Mouse (Mus musculus) MEL-GATA-1-ER (cell line): Measurements from ENCODE around the gene Zfp574.
A peak's percentile ranks its signal among the peaks of the same experiment; 100 is the strongest.
"Not testable (repeated sequence)": the region's sequence is repeated elsewhere in the genome, so short reads cannot be mapped to it uniquely, and the experiment has no call there.

Source experiments
- DNase-seq: peaks from one replicate; pipeline ENCODE4 v3.0.0-alpha.2; 2012; ENCODE audit warnings: low read depth; ENCODE audit errors: extremely low read depth

The Zfp574 gene

DNA sequence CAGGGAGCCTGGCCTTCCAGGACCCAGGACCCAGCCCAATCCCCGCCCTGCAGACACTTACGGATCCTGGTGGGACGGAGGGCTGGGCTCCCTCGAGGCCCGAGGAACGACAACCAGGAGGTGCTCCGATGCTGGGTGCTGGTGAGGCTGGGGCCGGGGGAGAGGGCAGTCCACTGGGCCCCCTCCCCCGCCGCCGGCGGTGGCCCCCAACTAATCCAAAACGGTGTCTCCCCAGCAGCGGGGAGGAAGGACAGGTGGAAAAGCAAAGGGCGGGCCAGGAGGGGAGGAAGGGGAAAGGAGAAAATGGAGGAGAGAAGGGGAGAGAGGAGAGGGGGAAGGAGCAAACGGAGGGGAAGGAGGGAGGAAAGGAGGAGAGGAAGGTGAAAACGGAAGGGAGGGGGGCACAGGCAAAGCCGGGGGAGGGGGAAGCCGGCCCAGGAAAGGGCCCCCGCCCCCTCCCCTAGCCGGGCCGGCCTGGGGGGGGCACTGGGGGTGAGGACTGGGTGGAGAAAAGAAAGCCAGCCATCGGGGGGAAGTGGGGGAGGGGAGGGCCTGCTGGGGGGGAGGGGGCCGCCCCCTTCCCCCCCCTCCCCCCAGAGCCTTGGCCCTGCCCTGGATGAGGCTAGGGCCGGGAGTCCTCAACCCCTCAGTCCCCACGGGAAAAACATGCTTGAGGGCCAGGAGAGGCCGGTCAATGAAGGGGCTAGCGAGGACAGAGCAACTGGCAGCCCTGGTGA, at the start of gene Zfp574, which contains the start of gene Grik5:
Gene Zfp574 (plus strand): TSS at position 589 of the 737 bp plus-strand sequence.
Gene Grik5 (minus strand): TSS at position 368 of the 737 bp plus-strand sequence.
- no peak for DNase-seq

DNA sequence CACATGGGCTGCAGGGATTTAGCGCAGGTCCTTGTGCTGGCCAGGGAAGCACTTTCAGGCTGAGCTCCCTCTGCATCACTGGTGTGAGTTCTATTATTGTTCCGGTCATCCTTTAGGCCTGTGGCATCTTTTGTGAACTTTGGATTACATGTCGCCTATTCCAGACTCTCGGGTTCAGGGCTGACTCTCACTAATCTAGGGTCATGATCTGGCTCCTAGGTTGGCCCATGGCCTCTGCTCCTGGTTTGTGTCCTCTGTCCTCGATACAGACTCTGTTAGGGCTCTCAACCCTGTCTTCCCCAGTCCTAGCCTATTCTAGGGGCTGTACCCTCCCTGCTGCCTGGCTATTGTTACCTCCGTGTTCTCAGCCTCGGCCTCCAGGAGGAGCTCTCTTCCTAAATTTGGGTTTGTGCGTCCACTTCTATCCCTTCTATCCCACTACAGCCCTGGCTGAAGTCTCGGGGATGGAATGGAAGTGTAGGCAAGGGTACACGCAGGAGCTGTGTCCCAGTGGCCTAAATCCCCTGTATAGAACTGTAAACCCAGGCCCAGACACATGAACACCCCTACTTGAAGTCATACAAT, 46.4 kb upstream of the Zfp574 start:
- DNase-seq: no peak

DNA sequence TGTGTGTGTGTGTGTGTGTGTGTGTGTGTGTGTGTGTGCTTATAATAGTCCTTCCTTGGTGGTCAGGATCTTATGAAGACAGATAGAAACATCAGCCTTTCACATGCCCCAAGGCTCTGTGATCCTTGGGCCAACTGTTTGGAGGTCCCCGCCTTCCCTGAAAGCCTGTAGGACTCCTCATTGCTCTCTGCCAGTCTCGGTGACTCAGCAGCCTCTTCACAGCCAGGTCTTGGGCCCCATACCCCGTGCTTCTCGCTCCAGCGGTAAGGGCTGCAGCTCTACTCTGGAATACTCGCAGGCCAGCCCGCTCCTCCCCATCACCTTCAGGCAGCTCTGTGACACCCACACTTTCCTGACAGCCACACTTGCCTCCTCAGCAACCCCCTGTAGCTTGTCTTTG, 45.9 kb upstream of the Zfp574 start:
- DNase-seq: no peak

DNA sequence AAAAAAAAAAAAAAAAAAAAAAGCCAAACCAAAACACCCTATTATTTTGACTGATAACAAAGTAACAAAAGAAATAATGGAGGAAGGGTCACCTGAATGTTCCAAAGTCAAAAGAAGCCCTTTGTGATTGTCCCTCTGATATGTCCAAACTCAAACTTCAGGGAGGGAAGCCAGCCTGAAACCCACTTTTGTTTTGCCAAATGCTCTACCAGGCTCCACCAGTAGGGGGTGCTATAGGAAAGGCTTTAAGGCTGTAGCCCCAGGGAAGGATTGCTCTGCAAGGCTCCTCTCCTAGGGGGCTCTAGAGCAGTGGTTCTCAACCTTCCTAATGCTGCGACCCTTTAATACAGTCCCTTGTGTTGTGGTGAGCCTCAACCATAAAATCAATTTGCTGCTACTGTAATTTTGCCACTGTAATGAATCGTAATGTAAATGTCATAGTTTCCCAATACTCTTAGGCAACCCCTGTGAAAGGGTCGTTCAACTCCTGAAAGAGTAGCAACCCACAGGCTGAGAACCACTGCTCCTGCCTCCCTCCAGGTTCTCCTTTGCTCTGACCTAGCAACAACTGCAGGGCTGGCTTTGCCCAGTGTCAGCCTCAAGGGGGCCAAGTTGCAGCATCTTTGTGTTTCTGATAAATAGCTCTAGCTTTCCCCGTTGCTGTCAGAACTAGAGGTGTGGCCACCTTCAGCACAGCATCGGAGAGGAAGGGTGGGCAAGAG, 42.2 kb upstream of the Zfp574 start:
- DNase-seq: peak; percentile 25

DNA sequence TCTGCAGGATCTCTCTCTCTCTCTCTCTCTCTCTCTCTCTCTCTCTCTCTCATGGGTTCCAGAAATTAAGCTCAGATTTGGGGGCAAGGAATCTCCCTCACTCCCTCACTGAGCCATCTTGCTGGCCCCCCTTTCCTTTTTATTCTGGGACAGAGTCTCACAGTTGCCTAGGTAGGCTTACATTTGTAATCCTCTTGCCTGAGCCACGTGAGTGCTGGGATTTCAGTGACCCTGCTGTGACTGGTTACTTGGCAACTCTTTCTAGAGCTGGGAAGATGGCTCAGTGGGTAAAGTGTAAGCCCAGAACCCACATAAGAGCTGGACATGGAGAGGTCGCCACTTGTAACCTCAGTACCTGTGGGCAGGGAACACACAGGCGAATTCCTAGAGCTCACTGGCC, 40.8 kb upstream of the Zfp574 start:
- DNase-seq: no peak

DNA sequence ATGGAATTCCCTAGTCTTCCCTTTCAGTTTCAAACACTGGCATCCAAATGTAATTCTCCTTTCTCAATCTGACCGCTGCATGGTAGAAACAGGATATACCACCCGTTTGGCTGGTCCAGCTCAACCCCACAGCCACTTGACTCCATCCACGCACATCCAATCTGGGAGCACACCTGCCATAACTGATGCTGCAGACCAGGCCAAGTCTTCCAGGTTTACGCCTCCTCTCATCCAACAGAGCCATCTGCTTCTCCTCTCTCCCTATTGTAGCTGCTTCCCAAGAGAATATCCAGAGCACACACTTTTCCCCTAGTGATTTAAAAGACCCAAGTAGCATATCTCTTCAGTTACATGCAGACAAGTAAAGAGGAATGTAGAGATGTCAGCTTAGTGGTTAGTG, 37.6 kb upstream of the Zfp574 start:
- DNase-seq: no peak

DNA sequence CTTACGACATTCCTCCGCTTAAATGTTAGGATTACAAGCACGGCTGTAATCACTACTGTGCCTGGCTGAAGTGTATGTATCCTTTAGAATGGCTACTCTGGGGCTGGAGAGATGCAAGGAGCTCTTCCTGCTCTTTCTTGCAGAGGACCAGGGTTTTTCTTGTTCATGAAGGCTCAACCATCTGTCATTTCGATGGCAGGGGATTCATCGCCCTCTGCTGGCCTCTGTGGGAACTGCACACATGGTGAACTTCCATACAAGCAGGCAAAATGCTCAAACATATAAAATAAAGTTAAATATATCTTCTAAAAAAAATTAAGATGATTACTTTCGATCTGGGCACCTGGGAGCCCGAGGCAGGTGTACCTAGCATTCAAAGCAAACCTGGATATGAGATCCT, 36.5 kb upstream of the Zfp574 start:
- DNase-seq: peak; percentile 30

DNA sequence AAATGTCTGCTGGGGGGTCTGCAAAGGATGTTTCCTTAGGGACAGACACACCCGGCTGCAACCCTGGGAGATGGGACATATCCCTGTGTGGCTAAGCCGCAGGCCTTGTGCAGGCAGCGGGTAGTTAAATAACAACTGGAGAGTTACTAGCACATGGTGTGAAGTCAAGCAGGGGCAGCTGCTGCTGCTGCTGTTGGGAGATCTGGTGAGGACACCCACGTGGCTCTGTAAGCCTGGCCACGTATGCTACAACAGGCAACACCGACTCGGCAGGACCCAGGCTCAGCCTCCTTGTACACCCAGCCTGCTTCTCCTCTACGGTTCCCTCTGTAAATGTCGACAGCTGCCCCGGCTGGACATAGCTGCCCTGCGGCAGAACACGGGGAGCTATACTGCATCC, 30.4 kb upstream of the Zfp574 start:
- DNase-seq: no peak

DNA sequence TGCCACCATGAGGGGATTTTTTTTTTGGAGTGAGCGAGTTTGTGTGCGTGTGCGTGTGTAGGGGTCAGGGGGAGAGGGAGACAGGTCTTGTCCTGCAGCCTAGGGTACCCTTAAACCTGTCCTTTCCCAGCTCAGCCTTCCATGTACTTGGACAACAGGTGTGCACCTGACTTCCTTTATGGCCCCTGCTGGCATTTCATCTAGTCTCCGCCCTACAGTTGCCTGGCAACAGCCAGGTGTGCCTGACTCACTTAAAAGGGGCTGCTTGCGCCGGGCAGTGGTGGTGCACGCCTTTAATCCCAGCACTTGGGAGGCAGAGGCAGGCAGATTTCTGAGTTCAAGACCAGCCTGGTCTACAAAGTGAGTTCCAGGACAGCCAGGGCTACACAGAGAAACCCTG, 27.8 kb upstream of the Zfp574 start:
- DNase-seq: not testable (repeated sequence)

DNA sequence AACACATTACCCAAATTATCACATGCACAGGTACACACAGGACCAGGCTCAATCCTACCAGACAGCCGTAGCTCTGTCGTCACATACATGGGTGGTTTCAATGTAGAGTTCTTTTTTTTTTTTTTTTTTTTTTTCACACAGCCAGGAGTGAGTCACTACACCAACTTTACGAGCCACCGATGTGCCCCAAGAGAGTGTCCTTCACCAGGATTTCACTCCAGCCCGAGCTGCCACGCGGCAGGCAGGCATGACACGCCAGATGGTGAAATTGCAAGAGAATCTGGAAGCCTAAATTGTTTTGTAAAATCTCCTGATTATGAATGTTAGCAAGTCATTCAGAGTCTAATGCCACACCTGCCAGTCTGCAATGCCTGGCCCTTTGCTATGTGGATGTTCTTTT, 25.0 kb upstream of the Zfp574 start:
- no peak for DNase-seq

DNA sequence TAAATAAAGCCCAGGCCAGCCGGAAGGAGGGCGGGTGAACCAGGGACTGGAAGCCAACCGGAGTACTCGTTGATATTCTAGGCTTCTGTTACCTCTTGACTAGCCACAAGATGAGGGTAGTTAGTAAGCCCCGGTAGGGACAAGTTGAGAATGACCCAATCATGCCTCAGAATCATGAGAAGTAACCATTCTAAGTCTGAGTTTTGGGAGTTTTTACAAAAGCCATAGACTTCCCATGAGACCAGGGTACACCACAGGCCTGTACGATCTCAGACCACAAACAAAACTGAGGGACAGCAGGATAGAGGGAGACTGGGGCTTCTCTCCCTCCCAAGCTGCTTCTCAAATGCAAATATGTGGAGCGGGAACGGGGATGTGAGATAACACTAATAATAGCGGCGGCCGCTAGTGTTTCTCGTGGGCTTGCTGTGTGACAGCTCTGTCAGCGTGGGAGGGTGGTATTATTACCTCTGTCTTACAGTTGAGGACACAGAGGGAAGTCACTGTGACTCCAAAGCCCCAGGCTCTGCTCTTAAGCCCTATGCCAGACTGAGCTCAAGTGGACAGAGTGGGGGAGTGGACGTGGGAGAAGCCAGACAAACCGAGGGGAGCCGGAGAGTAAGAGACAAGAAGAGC, 23.0 kb upstream of the Zfp574 start:
- no peak for DNase-seq

DNA sequence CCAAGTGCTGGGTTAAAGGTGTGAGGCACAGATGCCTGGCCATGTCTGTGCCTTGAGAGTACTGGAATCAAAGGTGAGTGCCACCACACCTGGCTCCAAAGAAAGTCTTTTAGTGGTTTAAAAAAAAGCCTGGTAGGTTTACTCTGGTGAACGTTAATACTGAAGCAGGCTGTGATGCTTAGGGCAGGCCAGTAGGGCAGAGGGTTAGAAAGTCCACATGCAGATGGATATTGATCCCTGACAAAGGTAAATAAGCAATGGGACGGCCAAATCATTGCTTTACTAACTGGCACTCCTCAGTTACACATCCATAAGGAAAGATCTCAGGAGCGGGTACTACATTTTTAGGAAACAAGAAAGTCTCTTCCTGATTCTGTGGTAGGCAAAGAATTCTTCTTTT, 19.8 kb upstream of the Zfp574 start:
- no peak for DNase-seq

DNA sequence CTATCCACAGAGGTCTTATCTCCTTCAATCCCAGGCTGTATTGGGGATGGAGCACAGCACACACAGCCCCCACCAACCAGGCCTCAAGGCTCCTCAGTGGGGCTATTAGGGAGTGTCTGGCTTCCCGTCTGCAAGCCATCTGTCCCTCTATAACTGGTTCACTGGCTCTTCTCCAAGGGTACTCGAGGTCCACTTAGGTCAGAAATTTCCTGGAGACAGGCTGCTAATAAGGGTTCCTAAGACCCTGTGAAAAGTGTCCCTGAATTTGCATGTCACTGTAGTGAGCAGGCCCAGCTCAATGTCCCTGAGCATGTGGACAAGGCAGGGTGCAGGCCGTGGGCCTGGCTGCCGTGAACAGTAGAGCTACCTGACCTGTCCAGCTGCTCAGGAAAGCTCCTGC, 15.4 kb upstream of the Zfp574 start:
- DNase-seq: no peak

DNA sequence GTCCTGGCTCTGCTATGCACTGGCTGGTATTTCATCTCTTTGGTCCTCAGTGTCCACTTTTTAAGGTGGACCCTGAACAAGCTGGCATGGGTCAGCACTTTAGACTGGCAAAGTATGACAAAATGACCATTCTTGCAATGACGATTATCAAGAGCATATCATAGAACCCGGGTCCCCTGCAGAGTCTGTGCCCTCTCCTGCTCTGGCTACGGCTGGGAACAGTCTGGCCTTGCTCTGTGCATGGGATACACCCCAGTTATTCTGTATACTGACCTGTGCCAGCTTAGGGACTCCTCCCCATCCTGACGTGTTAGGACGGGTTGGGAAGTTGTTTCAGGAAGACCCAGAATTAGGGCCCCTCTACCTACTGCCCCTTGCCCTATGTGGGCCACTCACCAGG, 14.5 kb upstream of the Zfp574 start:
- no peak for DNase-seq

DNA sequence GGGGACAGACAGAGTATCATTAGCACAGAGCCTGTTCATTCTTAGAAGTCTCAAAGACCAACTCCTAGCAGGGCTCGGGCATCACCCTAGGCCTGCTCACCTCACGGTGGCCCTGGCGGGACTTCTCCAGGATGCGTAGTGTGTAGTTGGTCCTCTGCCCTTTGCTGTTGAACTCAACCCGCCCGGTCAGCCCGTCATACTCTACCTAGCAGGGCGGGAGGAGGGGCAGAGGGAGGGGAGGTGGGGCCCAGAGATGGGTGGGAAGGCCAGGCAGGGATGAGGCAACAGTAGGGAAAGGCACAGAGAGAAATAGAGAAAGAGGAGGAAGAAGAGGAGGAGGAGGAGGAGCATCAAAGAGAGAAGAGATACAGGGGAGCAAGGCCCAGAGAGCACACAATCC, 14.0 kb upstream of the Zfp574 start:
- DNase-seq: no peak

DNA sequence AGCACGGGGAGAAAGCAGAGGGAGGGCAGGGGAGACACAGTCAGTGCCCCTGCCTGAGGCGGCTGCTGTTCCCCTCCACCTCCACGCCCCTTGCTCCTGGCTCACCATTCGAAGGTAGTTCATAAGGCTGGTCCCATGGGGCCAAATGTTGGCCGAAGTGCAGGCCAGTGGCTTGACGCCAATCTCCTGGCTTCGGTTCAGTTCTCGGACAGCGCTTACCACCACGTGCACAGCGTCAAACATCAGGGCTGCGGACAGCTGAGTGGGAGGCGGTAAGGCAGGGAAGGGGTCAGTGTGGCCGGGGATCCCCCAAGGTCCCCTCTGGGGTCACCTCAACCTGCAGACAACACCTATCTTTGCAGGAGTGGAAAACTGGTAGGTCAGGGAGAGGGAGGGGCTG, 13.5 kb upstream of the Zfp574 start:
- no peak for DNase-seq

DNA sequence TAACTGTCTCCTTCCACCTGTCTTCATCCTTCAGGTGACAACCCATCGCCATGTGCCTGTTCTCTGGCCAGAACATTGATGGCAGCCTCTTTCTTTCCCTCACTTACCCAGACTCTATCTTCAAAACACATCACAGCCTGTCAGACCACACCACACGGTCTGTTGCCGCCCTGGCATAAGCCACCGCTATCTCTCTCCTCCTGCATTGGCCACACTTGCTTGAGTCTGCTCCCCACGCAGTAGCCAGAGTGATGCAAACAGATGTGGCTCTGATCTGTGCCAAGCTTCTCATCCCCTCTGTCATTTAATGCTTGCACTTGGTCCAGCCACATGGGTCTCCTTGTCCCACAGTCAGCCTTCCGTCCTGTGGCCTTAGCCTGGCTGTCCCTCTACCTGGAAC, 9.0 kb upstream of the Zfp574 start:
- DNase-seq: no peak

DNA sequence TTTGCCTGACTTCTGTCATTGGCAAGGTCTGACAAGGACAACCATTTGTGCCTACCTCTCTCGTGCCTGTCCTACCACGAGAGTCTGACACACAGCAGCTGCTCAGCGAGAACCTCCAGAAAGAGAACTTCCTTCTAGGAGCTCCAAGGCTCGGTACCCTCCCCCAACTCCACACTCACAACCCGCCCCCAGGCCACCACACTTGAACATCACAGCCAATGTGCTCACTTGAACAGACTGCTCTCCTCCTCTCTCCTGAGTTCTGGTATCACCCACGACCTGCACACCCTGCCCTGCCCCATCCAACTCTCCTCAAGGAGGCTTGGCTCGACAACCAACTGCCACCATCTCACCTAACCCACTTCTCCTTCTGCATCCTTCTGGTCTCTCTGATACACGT, 8.5 kb upstream of the Zfp574 start:
- DNase-seq: no peak

DNA sequence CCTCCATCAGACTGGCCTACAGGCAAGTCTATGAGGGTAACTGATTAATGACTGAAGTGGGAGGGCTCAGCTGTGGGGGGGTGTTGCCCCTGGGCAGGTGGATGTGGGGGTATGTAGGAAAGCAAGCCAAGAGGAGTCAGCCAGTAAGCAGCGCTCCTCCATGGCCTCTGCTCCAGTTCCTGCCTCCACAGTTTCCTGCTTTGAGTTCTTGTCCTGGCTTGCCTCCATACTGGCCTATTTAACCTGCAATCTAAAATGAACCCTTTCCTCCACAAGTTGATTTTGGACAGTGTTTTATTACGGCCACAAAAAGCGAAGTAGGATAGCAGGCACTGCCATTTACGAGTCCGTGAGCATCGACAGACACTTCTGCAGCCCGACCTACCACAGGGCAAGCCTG, 5.0 kb upstream of the Zfp574 start:
- DNase-seq: no peak

DNA sequence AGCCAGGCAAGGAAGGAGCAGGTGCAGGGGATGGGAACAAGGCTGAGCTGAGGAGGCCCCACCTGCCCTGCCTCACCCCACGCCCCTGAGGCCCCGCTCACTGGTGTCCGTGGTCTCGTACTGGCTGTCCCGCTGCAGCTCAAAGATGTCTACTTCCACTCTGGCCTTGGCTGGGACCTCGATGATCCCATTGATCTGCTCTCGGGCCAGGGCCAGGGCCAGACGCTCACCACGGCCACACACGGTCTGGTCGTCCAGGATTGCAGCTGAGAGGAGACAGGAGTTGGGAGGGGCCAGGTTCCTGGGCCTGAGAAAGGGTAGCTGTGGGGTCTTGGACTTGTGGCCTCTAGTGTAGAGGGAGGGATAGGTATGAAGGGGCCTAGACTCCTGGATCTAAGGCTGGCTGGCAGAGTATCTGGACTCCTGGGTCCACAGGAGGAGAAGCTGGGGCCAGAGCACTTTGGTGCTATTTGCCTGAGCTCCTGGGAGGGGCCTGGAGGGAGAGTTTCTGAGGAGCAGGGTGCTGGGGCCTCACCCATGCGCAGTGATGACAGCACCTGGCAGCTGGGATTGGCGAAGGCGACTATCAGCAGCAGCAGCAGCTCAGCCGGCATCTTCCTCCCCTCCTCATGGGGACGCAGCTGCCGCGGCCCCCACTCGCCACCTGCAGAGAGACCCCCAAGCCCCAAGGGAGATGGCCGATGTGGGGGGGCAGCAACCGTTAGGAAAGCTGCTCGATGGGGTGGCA, 4.3 kb upstream of the Zfp574 start:
- no peak for DNase-seq

DNA sequence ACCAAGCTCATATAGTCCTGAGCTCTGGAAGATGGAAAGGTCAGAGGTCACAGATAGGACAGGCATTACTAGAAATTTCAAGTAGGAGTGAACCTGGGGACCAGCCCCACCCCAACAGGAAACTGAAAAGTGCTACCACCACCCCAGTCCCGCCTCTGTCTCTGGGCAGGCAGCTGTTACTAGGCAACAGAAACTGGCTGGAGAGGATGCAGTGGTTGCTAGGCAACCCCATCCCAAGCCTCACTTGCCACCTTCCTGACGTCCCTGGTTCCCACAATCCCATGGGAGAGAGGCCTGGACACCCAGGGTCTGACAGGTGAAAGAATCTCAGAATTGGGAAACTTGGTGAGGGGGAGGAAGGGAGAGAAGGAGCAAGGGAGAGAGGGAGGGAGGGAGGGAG, 3.6 kb upstream of the Zfp574 start:
- DNase-seq: no peak
